Mouse (Mus musculus): Measurements from ENCODE around the gene Gm13276. TPM values are rescaled to one million over a fixed set of nuclear protein-coding genes. Genes with fewer than 3 reads are reported as not detected.
"Not testable (repeated sequence)": the region's sequence is repeated elsewhere in the genome, so short reads cannot be mapped to it uniquely, and the experiment has no call there.

Gm13276 gene
- polyA plus RNA-seq, 1 experiment from 2014 or later: not detected

- H3K4me3 ChIP-seq (ENCODE audit: low read depth, low read length): no peak overlapping the region
- no peak overlapping the region for H3K27ac ChIP-seq (ENCODE audit: low read depth, low read length)
- no peaks in the 10 kb centered on the region for H3K9me3 ChIP-seq (ENCODE audit: control insufficient read depth, low read length)
- ATAC-seq (replicated peaks; ENCODE audit: low FRiP score) (no peak), DNase-seq (ENCODE audit: low spot score) (no peak)
- no peak overlapping the region for H3K4me2 ChIP-seq
- no peaks in the 10 kb centered on the region for H3K36me3 ChIP-seq (ENCODE audit: control insufficient read depth, insufficient read depth, low read length)
- no peak overlapping the region for H3K9ac ChIP-seq (ENCODE audit: low read depth, low read length)
- 21% methylated on average over 4 of the region's 4 CpGs for WGBS
- no peaks in the 10 kb centered on the region for H3K27me3 ChIP-seq (replicated peaks; ENCODE audit: control insufficient read depth, insufficient read depth, low read length)
- H3K4me1 ChIP-seq (replicated peaks; ENCODE audit: control insufficient read depth, insufficient read depth, low read length): no peaks in the 10 kb centered on the region
Observed at GRCm38 (mm10) chr4:88830523-88830922, 45.0 kb downstream of the Gm13276 start.

- WGBS: 61% methylated on average over 1 of the region's 1 CpGs
- H3K9ac ChIP-seq (ENCODE audit: low read depth, low read length); ATAC-seq (replicated peaks; ENCODE audit: low FRiP score); H3K4me2 ChIP-seq; DNase-seq (ENCODE audit: low spot score); H3K27ac ChIP-seq (ENCODE audit: low read depth, low read length); H3K4me3 ChIP-seq (ENCODE audit: low read depth, low read length); H3K36me3 ChIP-seq (ENCODE audit: control insufficient read depth, insufficient read depth, low read length); H3K27me3 ChIP-seq (replicated peaks; ENCODE audit: control insufficient read depth, insufficient read depth, low read length); H3K4me1 ChIP-seq (replicated peaks; ENCODE audit: control insufficient read depth, insufficient read depth, low read length); H3K9me3 ChIP-seq (ENCODE audit: control insufficient read depth, low read length): not testable (repeated sequence)
Observed at GRCm38 (mm10) chr4:88835225-88835624, 49.7 kb downstream of the Gm13276 start, which contains the start of gene Ifna5. Gene Ifna5, plus strand, starts transcription at chr4:88835525.

Other genes starting within 250 kb of the Gm13276 start
- gene Ifna15, start 227.5 kb upstream of the Gm13276 start, polyA plus RNA-seq (2014; fragmentation: Nextera tagmentation; extraction: Ambion mirVana): not detected in 2 replicates
- not detected in 2 replicates for gene Ifna14, start 213.9 kb upstream of the Gm13276 start, polyA plus RNA-seq (2014; fragmentation: Nextera tagmentation; extraction: Ambion mirVana)
- not detected in 2 replicates for gene Ifna9, start 193.3 kb upstream of the Gm13276 start, polyA plus RNA-seq (2014; fragmentation: Nextera tagmentation; extraction: Ambion mirVana)
- not detected in 2 replicates for gene Ifna12, start 182.3 kb upstream of the Gm13276 start, polyA plus RNA-seq (2014; fragmentation: Nextera tagmentation; extraction: Ambion mirVana)
- not detected in 2 replicates for gene C87499, start 151.3 kb upstream of the Gm13276 start, polyA plus RNA-seq (2014; fragmentation: Nextera tagmentation; extraction: Ambion mirVana)
- not detected in 2 replicates for gene Ifna13, start 141.2 kb upstream of the Gm13276 start, polyA plus RNA-seq (2014; fragmentation: Nextera tagmentation; extraction: Ambion mirVana)
- not detected in 2 replicates for gene Ifna16, start 108.8 kb upstream of the Gm13276 start, polyA plus RNA-seq (2014; fragmentation: Nextera tagmentation; extraction: Ambion mirVana)
- not detected in 2 replicates for gene Ifna2, start 101.8 kb upstream of the Gm13276 start, polyA plus RNA-seq (2014; fragmentation: Nextera tagmentation; extraction: Ambion mirVana)
- not detected in 2 replicates for gene Ifnab, start 94.3 kb upstream of the Gm13276 start, polyA plus RNA-seq (2014; fragmentation: Nextera tagmentation; extraction: Ambion mirVana)
- 0.85 and 0.96 TPM in 2 replicates for gene Gm26566, start 63.9 kb upstream of the Gm13276 start, polyA plus RNA-seq (2014; fragmentation: Nextera tagmentation; extraction: Ambion mirVana)
- gene Klhl9, start 63.2 kb upstream of the Gm13276 start, polyA plus RNA-seq (2014; fragmentation: Nextera tagmentation; extraction: Ambion mirVana): 65.1 and 72.9 TPM in 2 replicates
- gene Gm13271, start 30.8 kb upstream of the Gm13276 start, polyA plus RNA-seq (2014; fragmentation: Nextera tagmentation; extraction: Ambion mirVana): not detected in 2 replicates
- not detected in 2 replicates for gene Gm13283, start 25.6 kb upstream of the Gm13276 start, polyA plus RNA-seq (2014; fragmentation: Nextera tagmentation; extraction: Ambion mirVana)
- not detected in 2 replicates for gene Gm13290, start 11.9 kb upstream of the Gm13276 start, polyA plus RNA-seq (2014; fragmentation: Nextera tagmentation; extraction: Ambion mirVana)
- gene Gm13289, start 8.8 kb upstream of the Gm13276 start, polyA plus RNA-seq (2014; fragmentation: Nextera tagmentation; extraction: Ambion mirVana): not detected in 2 replicates
- not detected in 2 replicates for gene Gm13272, start 5.9 kb upstream of the Gm13276 start, polyA plus RNA-seq (2014; fragmentation: Nextera tagmentation; extraction: Ambion mirVana)
- not detected in 2 replicates for gene Ifnz, start 3.6 kb upstream of the Gm13276 start, polyA plus RNA-seq (2014; fragmentation: Nextera tagmentation; extraction: Ambion mirVana)
- not detected in 2 replicates for gene Gm13277, start 2.9 kb downstream of the Gm13276 start, polyA plus RNA-seq (2014; fragmentation: Nextera tagmentation; extraction: Ambion mirVana)
- not detected in 2 replicates for gene Gm13278, start 5.8 kb downstream of the Gm13276 start, polyA plus RNA-seq (2014; fragmentation: Nextera tagmentation; extraction: Ambion mirVana)
- gene Gm13275, start 8.8 kb downstream of the Gm13276 start, polyA plus RNA-seq (2014; fragmentation: Nextera tagmentation; extraction: Ambion mirVana): not detected in 2 replicates
- gene Gm13279, start 11.7 kb downstream of the Gm13276 start, polyA plus RNA-seq (2014; fragmentation: Nextera tagmentation; extraction: Ambion mirVana): not detected in 2 replicates
- 0.26 and 0.66 TPM in 2 replicates for gene Gm13285, start 14.0 kb downstream of the Gm13276 start, polyA plus RNA-seq (2014; fragmentation: Nextera tagmentation; extraction: Ambion mirVana)
- not detected in 2 replicates for gene Gm13287, start 17.5 kb downstream of the Gm13276 start, polyA plus RNA-seq (2014; fragmentation: Nextera tagmentation; extraction: Ambion mirVana)
- not detected in 2 replicates for gene Gm13288, start 19.8 kb downstream of the Gm13276 start, polyA plus RNA-seq (2014; fragmentation: Nextera tagmentation; extraction: Ambion mirVana)
- not detected in 2 replicates for gene Ifna7, start 30.5 kb downstream of the Gm13276 start, polyA plus RNA-seq (2014; fragmentation: Nextera tagmentation; extraction: Ambion mirVana)
- gene Ifna11, start 34.2 kb downstream of the Gm13276 start, polyA plus RNA-seq (2014; fragmentation: Nextera tagmentation; extraction: Ambion mirVana): not detected in 2 replicates
- gene Ifna6, start 41.7 kb downstream of the Gm13276 start, polyA plus RNA-seq (2014; fragmentation: Nextera tagmentation; extraction: Ambion mirVana): not detected in 2 replicates
- not detected in 2 replicates for gene Ifna5, start 49.8 kb downstream of the Gm13276 start, polyA plus RNA-seq (2014; fragmentation: Nextera tagmentation; extraction: Ambion mirVana)
- gene Ifna4, start 56.2 kb downstream of the Gm13276 start, polyA plus RNA-seq (2014; fragmentation: Nextera tagmentation; extraction: Ambion mirVana): not detected in 2 replicates
- not detected in 2 replicates for gene Ifna1, start 64.4 kb downstream of the Gm13276 start, polyA plus RNA-seq (2014; fragmentation: Nextera tagmentation; extraction: Ambion mirVana)
- gene Ifne, start 94.5 kb downstream of the Gm13276 start, polyA plus RNA-seq (2014; fragmentation: Nextera tagmentation; extraction: Ambion mirVana): not detected in 2 replicates